Mouse (Mus musculus): ENCODE measurements around the gene Gm20388.

Gene Gm20388

DNA sequence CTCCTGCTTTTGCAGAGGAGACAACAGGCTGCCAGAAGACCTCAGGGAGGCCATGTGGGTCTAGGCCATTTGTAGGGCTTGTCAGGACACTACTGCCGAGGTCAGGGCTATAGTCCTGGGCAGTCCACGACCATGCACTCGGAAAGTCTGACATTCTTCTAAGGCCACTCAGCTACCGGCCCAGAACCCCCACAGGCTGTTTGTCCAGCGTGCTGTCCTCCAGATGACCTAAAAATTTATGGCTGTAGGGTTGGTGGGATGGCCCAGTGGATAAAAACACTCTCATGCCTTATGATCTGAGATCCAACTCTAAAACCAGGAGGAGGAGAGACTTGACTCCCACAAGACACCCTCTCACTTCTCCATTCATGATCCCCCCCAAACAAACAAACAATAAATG, 2753.0 kb downstream of the Gm20388 start:
- intact Hi-C loops (cut with DNase I), result no loop called here

DNA sequence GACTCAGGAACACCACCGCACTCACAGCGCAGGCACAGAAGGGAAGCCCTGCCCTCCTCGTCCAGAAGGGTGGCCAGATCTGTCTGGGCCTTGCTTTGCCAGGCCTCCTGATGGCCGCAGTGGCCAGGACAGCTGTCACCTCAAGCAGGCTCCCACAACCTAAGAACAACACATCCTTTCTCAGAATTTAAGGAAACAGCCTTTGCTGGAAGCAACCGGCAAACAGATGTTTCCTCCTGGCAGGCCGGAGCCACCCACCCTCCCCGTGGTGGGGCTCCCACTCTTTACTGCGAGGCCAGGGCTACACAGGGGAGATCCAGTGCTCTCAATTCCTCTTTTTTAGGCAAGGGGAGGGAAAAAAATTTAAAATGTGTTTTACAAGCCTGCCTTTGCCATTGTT, 2754.6 kb downstream of the Gm20388 start:
- intact Hi-C loops (cut with DNase I), result no loop called here

DNA sequence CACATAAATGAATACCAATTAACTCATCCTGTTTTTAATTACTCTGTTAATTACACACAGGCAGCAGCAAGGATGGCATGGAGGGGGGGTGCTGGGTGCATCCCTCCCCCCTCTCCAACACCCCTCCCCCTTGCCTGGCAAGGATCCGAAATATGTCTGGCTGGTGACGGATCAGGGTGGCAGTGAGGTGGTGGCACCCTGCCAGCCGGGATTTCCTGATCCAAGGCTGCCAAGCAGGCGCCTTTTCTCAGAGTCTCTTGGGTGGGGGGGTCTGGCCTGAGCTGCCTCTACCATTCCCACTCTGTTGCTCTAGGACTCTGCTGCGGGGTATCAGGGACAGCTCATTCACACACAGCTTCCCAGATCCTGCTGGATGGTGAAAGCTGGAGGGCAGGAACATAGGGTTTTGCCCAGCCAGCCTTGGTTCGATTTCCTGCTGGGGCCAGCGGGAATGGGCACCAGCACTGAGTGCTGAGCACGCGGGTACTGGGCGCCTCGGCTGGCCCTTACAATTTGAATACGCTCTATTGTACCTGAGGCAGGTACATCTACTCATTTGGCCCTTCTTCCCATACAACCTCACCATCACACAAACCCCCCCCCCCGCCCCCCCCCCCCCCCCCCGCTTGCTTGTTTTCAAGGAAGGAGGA, 2755.2 kb downstream of the Gm20388 start:
- intact Hi-C loops (cut with DNase I), result no loop called here

DNA sequence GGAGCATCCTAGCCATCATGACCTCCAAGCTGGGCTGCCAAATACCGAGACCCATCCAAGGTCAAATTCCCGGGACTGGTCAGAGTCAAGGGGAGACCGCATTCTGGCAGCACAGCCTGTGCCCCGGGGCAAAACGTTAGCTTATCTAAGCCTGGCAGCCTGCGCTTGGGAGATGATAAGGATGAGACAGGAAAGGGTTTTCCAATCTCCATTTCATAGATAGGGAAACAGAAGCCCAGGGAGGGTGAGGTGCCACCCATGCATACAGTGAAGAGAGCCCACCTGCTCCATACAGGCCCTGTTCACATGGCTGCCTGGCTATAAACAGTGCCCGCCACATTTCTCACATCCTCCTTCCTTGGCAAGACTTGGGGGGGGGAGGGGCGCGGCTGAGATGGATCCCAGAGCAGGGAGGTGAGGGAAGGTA, 2755.7 kb downstream of the Gm20388 start:
- intact Hi-C loops (cut with DNase I), result no loop called here

DNA sequence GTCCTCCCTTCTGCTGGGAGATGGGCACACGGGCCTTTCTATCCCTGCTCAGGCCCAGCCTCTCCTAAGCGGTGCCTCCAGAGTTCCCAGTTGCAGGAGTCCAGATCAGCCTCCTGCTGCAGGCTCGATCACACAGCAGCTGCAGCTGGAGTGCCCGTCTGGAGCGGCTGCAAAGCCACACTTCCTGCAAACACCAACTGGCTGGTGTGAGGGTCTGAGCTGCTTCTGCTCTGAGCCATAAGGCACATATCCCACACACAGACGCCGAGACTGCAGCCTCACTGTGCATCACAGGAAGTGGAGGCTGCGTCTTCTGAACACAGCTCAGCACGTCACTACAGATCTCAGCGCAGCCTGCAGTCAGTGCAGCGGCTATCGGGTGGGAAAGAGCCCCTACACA, 2756.2 kb downstream of the Gm20388 start:
- intact Hi-C loops (cut with DNase I), result no loop called here

DNA sequence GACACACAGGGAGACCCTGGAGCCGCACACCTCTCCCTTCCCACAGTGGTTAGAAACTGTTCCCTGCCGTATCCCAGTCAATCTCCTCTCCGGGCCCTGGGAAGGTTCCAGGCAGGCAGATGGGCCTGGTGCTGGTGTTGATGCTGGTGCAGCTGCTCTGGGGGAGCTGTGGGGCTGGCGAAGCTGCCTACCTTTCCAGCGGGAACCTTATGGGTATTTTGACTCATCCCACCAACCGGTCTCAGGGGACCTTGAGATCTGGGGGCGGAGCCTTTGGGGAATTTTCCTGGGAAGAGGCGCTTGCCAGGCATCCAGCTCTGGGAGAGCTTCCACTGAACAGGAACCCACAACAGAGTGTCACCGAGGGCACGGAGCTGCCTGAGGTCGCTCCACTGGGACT, 2757.2 kb downstream of the Gm20388 start:
- intact Hi-C loops (cut with DNase I), result no loop called here

DNA sequence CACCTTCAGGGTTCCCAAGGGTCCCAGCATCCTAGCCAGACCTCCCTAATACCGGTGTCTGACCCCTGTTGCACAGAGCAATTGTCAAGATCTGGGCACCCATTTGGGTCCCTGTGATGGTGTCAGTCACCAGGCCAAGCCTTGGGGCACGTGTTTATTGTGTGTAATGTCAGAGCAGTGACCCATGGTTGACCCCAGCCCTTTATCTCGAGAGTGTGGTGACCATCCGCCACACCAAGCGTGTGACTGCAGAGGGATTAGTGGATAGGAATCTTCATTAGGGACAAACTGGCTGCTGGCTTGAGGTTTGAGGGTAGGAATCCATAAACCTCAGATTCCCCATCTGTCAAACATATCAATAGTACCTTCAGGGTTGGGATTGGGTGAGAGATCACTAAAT, 2758.7 kb downstream of the Gm20388 start:
- intact Hi-C loops (cut with DNase I), result no loop called here

DNA sequence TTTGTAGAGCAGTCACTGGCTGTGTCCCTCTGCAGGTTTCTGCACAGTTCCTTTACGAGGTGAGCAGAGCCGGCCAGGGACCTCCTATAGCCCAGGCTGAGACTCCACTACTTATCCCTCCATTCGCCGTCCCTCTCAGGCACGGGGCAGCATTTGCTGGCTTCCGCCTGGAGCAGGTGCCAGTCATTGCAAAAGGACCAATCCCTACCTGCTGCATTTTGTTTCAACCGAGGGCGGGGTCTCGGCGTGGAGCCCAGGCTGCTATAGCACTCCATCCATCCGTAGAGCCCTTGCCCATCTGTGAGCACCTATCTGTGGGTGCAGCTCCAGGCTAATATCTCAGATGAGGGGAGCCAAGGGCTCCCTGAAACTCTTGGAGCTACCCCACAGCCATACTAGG, 2759.4 kb downstream of the Gm20388 start:
- intact Hi-C loops (cut with DNase I), result no loop called here

DNA sequence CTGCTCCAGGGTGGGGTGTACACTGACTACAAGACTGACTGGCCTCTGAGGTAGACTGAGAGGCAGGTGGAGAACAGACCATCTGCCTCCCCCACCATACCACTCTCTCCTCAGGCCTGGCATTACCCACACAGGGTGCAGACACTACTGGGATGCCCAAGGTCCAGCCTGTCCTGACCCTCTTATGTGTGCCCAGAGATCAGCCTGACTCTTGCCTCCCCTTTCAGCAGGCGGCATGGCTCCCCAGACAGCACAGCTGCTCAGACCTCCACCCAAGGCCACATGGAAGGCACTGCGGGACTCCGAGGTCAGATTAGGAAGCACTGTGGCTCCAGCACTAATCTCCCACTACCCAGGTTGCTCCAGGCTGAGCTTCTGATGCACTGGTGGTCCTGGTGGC, 2760.1 kb downstream of the Gm20388 start:
- intact Hi-C loops (cut with DNase I), result no loop called here

DNA sequence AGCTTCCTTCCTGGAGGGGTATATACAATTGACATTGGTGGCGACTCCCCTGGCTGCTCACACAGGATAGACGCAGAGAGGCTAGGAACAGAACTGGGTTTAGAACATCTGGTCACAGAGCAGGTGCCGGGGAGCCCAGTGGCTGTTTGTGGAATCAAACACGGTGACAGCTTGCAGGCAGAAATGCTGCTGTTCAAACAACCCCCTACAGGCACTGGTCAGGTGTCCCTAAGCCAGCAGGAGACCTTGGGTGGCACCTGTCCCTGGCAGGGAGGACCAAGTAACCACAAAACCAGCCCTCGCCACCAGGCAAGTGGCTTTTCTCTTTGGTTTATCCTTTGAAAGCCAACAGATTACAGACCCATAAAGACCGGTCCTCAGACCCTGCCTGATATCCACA, 2761.3 kb downstream of the Gm20388 start:
- intact Hi-C loops (cut with DNase I), result no loop called here

DNA sequence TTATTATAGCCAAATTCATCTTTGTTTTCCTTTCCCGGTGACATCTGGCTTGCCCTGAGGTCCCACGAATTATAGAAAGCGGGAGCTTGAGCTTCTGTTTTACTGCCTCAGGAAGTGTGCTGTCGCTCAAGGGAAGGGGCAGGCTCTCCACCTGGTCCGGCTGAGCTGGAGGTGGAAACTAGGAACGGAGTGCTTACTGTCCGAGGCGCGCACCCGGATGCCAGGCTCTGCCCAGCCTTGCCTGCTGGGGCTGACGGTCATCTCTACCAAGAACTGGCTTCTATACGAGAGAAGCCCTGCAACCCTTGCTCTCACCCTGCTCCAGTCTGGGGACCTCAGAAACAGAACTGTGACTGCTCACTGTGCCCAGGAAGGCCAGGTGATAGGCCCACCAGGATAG, 2763.3 kb downstream of the Gm20388 start:
- intact Hi-C loops (cut with DNase I), result no loop called here

DNA sequence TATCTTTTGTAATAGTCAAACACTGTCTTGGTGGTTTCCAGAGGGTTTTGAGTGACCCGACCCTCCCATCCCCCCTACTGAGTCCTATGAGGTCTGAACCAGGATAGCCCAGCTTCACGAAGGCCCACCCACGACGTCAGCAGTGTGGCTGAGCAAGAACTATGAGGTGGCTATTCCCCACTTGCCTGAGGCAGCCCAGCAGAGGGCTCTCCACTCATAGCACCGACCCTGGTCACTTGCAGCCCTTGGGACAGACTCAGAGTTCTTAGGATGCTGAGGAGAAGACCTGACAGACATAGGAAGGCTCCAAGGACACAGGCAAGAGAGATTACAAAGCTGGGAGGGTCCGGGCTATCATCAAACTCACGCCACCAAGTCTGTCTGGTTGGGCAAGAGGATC, 2764.4 kb downstream of the Gm20388 start:
- intact Hi-C loops (cut with DNase I), result loop anchor here (5.0 kb wide), 1 partner anchor 53 kb away; the partner anchor contains the start of gene Pabpn1l

DNA sequence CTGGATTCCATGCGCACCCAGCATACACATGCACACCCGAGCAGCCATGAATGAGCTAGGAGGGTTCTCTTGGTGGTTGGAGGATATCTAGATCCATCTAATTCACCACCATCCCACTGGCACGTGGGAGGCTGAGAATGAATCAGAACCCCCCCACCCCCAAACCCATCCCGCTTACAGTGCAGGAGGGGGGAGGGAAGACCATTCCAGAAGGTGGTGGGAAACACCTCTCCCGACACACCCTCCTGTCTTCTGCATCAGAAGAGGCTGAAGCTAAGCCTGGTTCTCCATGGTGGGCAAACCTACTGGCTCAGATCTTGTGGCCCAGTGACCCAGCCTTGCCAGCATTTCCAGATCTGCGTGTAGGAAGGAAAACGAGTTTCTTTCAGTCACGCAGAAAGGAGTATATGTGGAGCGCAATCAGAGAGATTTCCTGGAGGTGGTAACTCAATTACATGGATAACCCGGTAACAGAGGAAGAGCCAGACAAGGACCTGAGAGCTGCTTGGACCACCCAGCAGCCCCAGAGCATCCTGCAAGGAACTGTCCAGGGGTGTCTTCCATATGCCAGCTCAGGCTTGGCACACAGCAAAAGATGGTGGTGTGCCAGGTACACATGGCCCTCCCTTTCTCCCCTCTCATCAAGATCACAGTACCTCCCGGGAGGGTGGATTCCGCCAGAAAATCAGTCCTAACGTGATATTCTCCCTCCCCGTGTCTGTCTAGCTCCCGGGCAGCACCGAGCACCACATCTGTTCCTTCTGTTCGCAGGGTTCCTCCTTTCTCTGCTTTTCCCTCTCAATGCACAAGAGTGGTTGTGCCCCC, 2765.2 kb downstream of the Gm20388 start:
- intact Hi-C loops (cut with DNase I), result loop anchor here (5.0 kb wide), 1 partner anchor 54 kb away; the partner anchor contains the start of gene Pabpn1l

DNA sequence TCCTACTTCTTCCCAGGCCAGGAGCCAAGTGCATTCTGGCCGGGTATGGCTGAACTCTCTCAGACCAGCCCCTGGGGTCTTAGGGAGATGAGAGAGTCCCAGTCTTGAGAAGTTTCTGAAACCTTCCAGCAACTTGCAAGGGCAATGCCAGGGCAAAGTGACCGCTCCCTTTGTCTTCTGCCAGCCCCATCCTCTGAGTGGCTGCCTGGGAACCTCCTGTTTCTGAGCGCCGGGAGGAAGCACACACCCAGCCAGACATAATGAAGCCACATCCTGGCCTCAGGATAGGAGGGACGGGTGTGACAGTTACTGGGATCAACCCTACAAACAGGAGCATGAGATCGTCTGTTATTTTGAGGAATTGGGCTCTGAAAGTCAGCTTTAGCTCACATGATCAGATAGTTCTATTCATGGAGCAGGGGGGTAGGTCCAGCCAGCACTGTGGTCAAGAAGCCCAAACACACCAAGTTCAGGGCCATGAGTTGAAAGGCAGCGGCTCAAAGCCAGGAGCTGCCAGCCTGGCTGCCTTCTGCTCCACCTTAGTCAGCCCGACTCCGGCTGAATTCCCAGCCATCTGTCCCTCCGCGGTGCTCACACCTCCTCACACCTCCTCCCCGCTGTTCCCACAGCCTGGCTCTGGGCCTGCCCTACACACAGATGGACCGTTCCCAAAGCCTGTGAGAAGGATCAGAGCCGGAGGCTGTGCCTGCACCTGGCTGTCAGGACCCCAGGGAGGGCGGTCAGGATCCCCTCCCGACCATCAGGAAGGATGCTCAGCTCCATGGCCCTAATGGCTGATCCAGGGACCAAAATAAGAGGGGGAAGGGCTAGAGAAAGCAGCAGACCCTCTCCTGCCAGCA, 2766.2 kb downstream of the Gm20388 start:
- intact Hi-C loops (cut with DNase I), result loop anchor here (5.0 kb wide), 1 partner anchor 55 kb away; the partner anchor contains the start of gene Pabpn1l

DNA sequence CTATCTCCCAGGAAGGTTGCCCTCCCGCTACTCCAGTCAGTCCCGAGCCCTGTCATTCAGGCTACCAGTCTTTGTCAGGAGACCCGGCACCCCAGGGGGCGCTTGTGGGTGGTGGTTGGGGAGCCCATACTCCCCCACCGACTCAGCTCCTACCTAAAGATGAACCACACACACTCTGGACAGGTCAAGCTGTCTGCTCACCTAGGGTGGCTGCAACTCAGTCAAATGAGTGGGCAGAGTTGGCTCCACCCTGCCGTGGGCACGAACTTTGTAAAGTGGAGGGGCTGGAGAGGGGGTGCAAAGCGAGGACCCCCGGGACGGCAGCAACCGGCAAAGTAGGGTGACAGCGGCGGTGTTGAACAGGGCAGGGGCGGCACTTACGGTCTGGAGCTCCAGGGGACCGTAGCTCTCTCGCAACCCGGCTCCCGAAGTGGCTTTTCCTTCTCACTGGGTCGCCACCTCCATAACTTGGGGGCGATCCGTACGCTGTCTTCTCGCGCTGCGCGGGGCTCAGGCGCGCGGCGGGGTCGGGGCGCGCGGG, 2766.9 kb downstream of the Gm20388 start:
- intact Hi-C loops (cut with DNase I), result loop anchor here (2.0 to 5.0 kb wide), 2 partner anchors 55 to 151 kb away; partner anchors contain the start of gene Pabpn1l

DNA sequence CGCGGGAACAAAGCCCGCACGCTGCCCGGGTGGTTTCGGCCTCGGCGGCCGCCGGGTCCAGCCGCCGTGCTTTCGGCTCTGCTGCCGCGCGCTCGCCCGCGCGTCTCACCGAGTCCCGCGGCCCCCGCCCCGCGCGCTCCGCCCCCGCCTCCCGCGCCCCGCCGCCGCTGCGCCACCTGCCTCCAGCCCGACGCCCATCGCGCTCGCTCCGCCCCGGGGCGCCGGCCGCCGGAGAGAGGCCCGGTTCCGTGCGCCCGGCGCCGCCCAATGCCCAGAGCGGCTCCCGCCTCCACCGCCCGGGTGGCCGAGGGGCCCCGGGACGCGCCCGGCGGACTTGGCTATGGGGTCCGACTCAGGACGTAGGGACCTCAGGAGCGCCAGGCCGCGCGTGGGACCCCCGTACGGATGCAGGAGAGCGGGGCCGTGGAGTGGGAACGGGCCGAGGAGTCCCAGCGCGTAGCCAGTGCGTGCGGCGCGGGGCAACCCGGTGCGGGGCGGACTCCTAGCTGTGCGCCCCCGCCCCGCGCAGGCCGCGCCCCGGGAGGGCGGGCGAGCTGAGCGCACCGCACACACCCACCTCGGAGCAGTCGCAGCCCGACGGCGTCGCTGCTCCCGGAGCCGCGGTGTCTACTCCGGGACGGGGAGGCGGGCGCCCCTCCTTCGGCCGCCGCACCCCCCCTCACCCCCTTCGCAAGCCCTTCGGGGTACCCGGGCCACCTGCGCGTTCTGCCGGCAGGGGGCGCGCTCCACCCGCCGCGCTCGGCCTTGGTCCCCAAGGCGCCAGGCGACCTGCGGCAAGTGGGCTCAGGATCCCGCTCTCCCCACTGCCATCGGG, 2767.6 kb downstream of the Gm20388 start:
- intact Hi-C loops (cut with DNase I), result loop anchor here (2.0 to 5.0 kb wide), 2 partner anchors 56 to 151 kb away; partner anchors contain the start of gene Pabpn1l

DNA sequence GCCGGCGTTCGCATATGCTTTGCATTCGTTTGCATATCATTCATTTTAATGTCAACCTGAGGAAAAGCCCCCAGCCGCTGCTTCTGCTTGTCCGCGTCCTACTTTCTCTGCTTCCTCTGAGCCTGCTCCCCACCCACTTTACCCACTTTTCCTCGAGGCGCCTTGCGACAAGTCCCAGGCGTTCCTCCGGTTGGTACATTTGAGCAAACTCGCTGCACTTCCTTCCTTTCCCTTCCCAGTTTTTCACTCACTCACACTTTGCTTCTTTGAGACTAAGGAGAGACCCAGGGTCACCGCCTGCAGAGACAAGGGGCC, 2768.2 kb downstream of the Gm20388 start:
- intact Hi-C loops (cut with DNase I), result loop anchor here (2.0 to 5.0 kb wide), 2 partner anchors 57 to 150 kb away; partner anchors contain the start of gene Pabpn1l

DNA sequence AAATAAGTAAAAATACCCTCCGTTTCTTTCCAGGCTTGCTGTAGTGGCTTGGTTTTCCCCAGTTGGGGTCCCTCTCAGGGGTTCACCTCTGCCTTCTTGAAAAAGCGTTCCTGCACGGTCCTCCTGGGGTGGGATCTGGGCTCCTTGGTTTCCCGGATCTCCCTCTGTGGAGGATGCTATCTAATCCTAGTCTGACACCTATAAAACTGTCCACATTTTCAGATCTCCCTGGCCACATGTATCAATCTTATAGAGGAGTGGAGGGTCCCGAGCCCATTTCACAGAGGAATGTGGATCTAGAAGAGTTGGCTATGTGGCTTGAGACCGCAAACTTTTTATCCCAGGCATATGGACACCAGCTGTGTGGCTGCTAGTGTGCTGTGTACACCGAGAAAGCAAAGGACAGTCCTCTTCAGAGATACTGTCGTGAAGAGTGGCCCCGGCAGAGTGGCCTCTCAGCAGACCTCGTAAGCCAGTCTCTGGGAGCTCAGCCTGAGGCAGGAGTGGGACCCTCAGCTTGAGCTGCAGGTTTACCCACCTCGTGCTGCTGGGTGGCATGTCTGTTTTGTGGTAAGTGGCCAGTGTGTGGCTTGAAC, 2768.8 kb downstream of the Gm20388 start:
- intact Hi-C loops (cut with DNase I), result loop anchor here (2.0 to 5.0 kb wide), 2 partner anchors 57 to 149 kb away; partner anchors contain the start of gene Pabpn1l

DNA sequence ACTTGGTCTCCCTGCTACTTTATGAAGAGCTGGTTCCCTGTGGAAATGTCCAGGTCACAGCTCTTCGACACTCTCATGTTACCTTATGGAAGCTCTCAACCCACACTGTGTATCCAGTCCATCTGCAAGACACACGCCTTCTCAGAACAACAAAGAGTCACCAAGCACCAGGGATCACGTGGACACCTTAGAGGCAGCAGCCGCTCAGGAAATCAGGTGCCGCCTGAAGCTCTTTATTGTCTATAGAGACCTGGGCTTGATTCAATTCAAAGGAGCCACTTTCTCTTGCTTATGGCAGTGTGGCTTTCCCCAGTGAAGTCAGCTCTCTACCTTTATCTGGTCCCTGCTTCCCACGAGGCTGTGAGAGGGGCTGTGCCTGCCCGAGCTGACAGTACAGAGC, 2769.5 kb downstream of the Gm20388 start:
- intact Hi-C loops (cut with DNase I), result no loop called here

DNA sequence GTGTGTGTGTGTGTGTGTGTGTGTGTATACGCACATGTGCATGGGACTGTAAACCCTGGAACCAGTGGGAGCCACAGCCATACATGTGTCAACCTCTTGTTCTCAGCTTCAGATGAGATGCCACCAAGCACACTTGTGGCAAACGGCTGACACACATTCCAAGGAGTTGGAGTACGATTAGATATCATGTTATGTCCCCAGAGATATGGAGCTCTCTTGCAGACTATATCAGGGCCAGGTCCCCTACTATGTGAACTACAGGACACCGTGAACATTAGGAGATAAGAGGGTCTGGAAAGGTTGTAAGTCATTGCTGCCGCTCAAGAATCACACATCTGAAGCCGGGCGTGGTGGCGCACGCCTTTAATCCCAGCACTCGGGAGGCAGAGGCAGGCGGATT, 2772.2 kb downstream of the Gm20388 start:
- intact Hi-C loops (cut with DNase I), result no loop called here

All from adrenal gland (tissue).